ENCODE assay signal across 8 mouse cellular contexts in the genomic region with DNA sequence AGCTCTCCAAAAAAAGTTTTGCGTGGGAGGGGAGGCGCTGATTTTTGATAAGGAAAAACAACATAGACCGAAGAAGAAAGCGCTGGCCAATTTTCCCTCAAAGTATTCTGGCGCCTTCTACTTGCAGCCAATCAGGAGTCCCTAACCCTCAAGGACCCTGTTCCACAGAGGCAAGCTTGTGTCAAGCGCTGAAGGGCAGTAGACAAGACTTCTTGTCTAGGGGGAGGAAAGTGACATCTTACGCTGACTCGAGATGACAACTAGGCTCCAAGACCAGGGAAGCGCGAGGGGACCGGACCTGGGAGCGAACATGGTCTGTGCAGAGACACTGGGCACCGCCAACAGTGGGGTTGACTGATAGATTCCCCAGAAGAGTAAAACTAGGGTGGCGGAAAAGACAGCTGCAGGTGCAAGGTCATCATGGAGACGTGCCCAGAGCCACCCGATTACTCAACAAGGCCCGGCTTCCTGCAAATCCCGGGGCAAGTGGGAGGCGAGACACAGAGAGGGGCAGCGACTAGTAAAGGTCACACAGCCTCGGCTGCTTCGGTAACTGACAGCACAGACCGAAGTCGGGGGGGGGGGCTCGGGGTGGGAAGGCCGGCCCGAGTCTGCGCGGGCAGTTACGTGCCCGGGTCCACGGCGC. TPM values are rescaled to one million over a fixed set of nuclear protein-coding genes. Genes with fewer than 3 reads are reported as not detected.
A peak's percentile ranks its signal among the peaks of the same experiment; 100 is the strongest.
DNase-seq lines count a peak whose midpoint lies in the region; ATAC-seq and TF ChIP-seq lines count a peak whose summit lies in the region.

No protein-coding gene starts in this region.

- no peak for TF ChIP-seq EP300 in heart, postnatal 0 days (IDR thresholded peaks at IDR 0.05; ENCODE audit: low read depth)

- 1% methylated on average over 25 of the region's 33 CpGs for WGBS in heart, postnatal 0 days

- peak overlapping the region; percentile 73 for H3K4me2 ChIP-seq in heart, postnatal 0 days (ENCODE audit: low read depth, low read length)

- no peak; the same call in 1 of the 2 replicates for ATAC-seq in heart, postnatal 0 days (ENCODE audit: insufficient read depth, low read depth)
- peak; percentile 17 for ATAC-seq in megakaryocyte progenitor cell, adult 5-6 weeks (replicated peaks; ENCODE audit: poor library complexity)

- no peak for TF ChIP-seq CTCF in layer of hippocampus, adult 2 months (conservative IDR thresholded peaks at IDR 0.05)
- no peak for TF ChIP-seq CTCF in embryonic fibroblast, embryonic 13.5 days (IDR thresholded peaks at IDR 0.05; ENCODE audit: borderline replicate concordance, insufficient read depth, low read length)
- no peak for TF ChIP-seq CTCF in heart, postnatal 0 days (IDR thresholded peaks at IDR 0.05; ENCODE audit: low read depth)

- H3K4me1 ChIP-seq in embryonic fibroblast, embryonic 13.5 days (ENCODE audit: control insufficient read depth, insufficient read depth, low read length) = peaks cover 17% of the 10 kb centered on the region
- peaks cover 21% of the 10 kb centered on the region for H3K4me1 ChIP-seq in heart, postnatal 0 days (ENCODE audit: control insufficient read depth, insufficient read depth)

- H3K36me3 ChIP-seq in heart, postnatal 0 days (replicated peaks; ENCODE audit: control insufficient read depth, insufficient read depth, low read length) = peaks cover 66% of the 10 kb centered on the region

- peak overlapping the region; percentile 97 for H3K9ac ChIP-seq in heart, postnatal 0 days (replicated peaks; ENCODE audit: low read depth, low read length)

- H3K9me3 ChIP-seq in heart, postnatal 0 days (replicated peaks; ENCODE audit: control insufficient read depth, low read length) = no peaks in the 10 kb centered on the region

- H3K27me3 ChIP-seq in heart, postnatal 0 days (ENCODE audit: control insufficient read depth, insufficient read depth, low read length) = no peaks in the 10 kb centered on the region

- H3K27ac ChIP-seq in layer of hippocampus, adult 2 months = peak overlapping the region; percentile 98
- H3K27ac ChIP-seq in embryonic fibroblast, embryonic 13.5 days (ENCODE audit: insufficient read depth, low read length) = peak overlapping the region; percentile 73
- peak overlapping the region; percentile 99 for H3K27ac ChIP-seq in heart, postnatal 0 days (ENCODE audit: low read depth)

- no peak for DNase-seq in layer of hippocampus, adult 2 months (ENCODE audit: low spot score in 2 of 2)
- no peak for DNase-seq in layer of hippocampus, adult 9-10 months (ENCODE audit: low spot score)
- DNase-seq in adrenal gland, adult 18-20 months (ENCODE audit: low spot score in 2 of 2) = peak; percentile 40 to 46
- DNase-seq in heart, postnatal 0 days (ENCODE audit: low spot score) = peak; percentile 52
- DNase-seq in left cerebral cortex, adult 9 months (ENCODE audit: low spot score in 2 of 2) = peak; percentile 33 to 39
- peak; percentile 76 for DNase-seq in testis, postnatal 14 days (ENCODE audit: low spot score)

- TF ChIP-seq POLR2A in embryonic fibroblast, embryonic 13.5 days (IDR thresholded peaks at IDR 0.05; ENCODE audit: low read depth, low read length) = no peak

- H3K4me3 ChIP-seq in layer of hippocampus, adult 2 months = peak overlapping the region; percentile 99
- peak overlapping the region; percentile 77 for H3K4me3 ChIP-seq in embryonic fibroblast, embryonic 13.5 days (ENCODE audit: insufficient read depth, low read length)
- peak overlapping the region; percentile 99 for H3K4me3 ChIP-seq in heart, postnatal 0 days (ENCODE audit: low read depth, low read length)

RNA-seq across cellular contexts. Expression of gene Safb2, which starts 0.7 kb away (rescaled TPM):
- total RNA-seq in layer of hippocampus, adult 2 months (2021) = 100 to 1,000 TPM; 134 to 168 TPM
- 100 to 1,000 TPM; 117 to 153 TPM for total RNA-seq in adrenal gland, adult 18-20 months (2021)
- 58.1 and 60.9 TPM in 2 replicates for polyA plus RNA-seq in embryonic fibroblast, embryonic 13.5 days (2011; ENCODE audit: insufficient read length, low read depth, missing spikeins)
- total RNA-seq in heart, postnatal 0 days (2014; rRNA removed; ENCODE audit: low replicate concordance) = 16.4 and 63.4 TPM in 2 replicates
- polyA plus RNA-seq in heart, postnatal 0 days (2015; fragmentation: Nextera tagmentation; extraction: Ambion mirVana) = 22.9 and 24.9 TPM in 2 replicates
- 56.2 and 63.8 TPM in 2 replicates for total RNA-seq in megakaryocyte progenitor cell, adult 5-6 weeks (2015)
- 70.3 and 120 TPM in 2 replicates for total RNA-seq in megakaryocyte progenitor cell, adult 5-6 weeks (2017)

RNA-seq across cellular contexts. Expression of gene Safb, which starts 0.9 kb away (rescaled TPM):
- total RNA-seq in layer of hippocampus, adult 2 months (2021) = 100 to 1,000 TPM; 162 to 193 TPM
- total RNA-seq in adrenal gland, adult 18-20 months (2021) = 100 to 1,000 TPM; 108 to 136 TPM
- polyA plus RNA-seq in embryonic fibroblast, embryonic 13.5 days (2011; ENCODE audit: insufficient read length, low read depth, missing spikeins) = 67.2 and 76.1 TPM in 2 replicates
- total RNA-seq in heart, postnatal 0 days (2014; rRNA removed; ENCODE audit: low replicate concordance) = 15.4 and 39.8 TPM in 2 replicates
- polyA plus RNA-seq in heart, postnatal 0 days (2015; fragmentation: Nextera tagmentation; extraction: Ambion mirVana) = 52.9 and 55.5 TPM in 2 replicates
- 58.8 and 59.6 TPM in 2 replicates for total RNA-seq in megakaryocyte progenitor cell, adult 5-6 weeks (2015)
- total RNA-seq in megakaryocyte progenitor cell, adult 5-6 weeks (2017) = 79.6 and 88.1 TPM in 2 replicates

RNA-seq across cellular contexts. Expression of gene 2410015M20Rik, which starts 25.8 kb away (rescaled TPM):
- total RNA-seq in layer of hippocampus, adult 2 months (2021) = 100 to 1,000 TPM; 134 to 142 TPM
- total RNA-seq in adrenal gland, adult 18-20 months (2021) = 100 to 1,000 TPM; 360 to 384 TPM
- 134 and 146 TPM in 2 replicates for polyA plus RNA-seq in embryonic fibroblast, embryonic 13.5 days (2011; ENCODE audit: insufficient read length, low read depth, missing spikeins)
- total RNA-seq in heart, postnatal 0 days (2014; rRNA removed; ENCODE audit: low replicate concordance) = 199 and 207 TPM in 2 replicates
- polyA plus RNA-seq in heart, postnatal 0 days (2015; fragmentation: Nextera tagmentation; extraction: Ambion mirVana) = 527 and 554 TPM in 2 replicates
- 93.3 and 94.0 TPM in 2 replicates for total RNA-seq in megakaryocyte progenitor cell, adult 5-6 weeks (2015)
- total RNA-seq in megakaryocyte progenitor cell, adult 5-6 weeks (2017) = 93.3 and 99.4 TPM in 2 replicates

RNA-seq across cellular contexts. Expression of gene Rpl36, which starts 29.5 kb away (rescaled TPM):
- 100 to 1,000 TPM; 383 to 406 TPM for total RNA-seq in layer of hippocampus, adult 2 months (2021)
- total RNA-seq in adrenal gland, adult 18-20 months (2021) = 100 to 1,000 TPM; 765 to 908 TPM
- polyA plus RNA-seq in embryonic fibroblast, embryonic 13.5 days (2011; ENCODE audit: insufficient read length, low read depth, missing spikeins) = 200 and 331 TPM in 2 replicates
- total RNA-seq in heart, postnatal 0 days (2014; rRNA removed; ENCODE audit: low replicate concordance) = 1,192 and 2,008 TPM in 2 replicates
- polyA plus RNA-seq in heart, postnatal 0 days (2015; fragmentation: Nextera tagmentation; extraction: Ambion mirVana) = 1,600 and 1,704 TPM in 2 replicates
- total RNA-seq in megakaryocyte progenitor cell, adult 5-6 weeks (2015) = 1,504 and 1,580 TPM in 2 replicates
- total RNA-seq in megakaryocyte progenitor cell, adult 5-6 weeks (2017) = 2,239 and 2,669 TPM in 2 replicates

RNA-seq across cellular contexts. Expression of gene Gm20219, which starts 29.5 kb away (rescaled TPM):
- total RNA-seq in layer of hippocampus, adult 2 months (2021) = 1 to 10 TPM; 3.5 to 5.1 TPM
- 1 to 10 TPM in 1 of 2 experiments, under 1 TPM in 1; 0.86 to 1.0 TPM for total RNA-seq in adrenal gland, adult 18-20 months (2021)
- 0.38 and 0.54 TPM in 2 replicates for polyA plus RNA-seq in embryonic fibroblast, embryonic 13.5 days (2011; ENCODE audit: insufficient read length, low read depth, missing spikeins)
- not detected in 2 replicates for total RNA-seq in heart, postnatal 0 days (2014; rRNA removed; ENCODE audit: low replicate concordance)
- 0.08 and 0.30 TPM in 2 replicates for polyA plus RNA-seq in heart, postnatal 0 days (2015; fragmentation: Nextera tagmentation; extraction: Ambion mirVana)
- 0.25 and 1.6 TPM in 2 replicates for total RNA-seq in megakaryocyte progenitor cell, adult 5-6 weeks (2015)
- total RNA-seq in megakaryocyte progenitor cell, adult 5-6 weeks (2017) = 0.10 TPM in 1 of 2 replicates, not detected in the other

Comparison
In these comparisons a context has a peak if more than half of its experiments do, and no peak if none do; other contexts are left out.
1. DNase-seq: peak in adrenal gland, adult 18-20 months (2 of 2), heart, postnatal 0 days (single experiment), left cerebral cortex, adult 9 months (2 of 2) and testis, postnatal 14 days (single experiment); none in layer of hippocampus, adult 2 months (0 of 2) and layer of hippocampus, adult 9-10 months (single experiment).
2. Peak in every context shown above with its lines, with median percentiles within 50 percentile points of each other: H3K27ac ChIP-seq and H3K4me3 ChIP-seq.